Mouse (Mus musculus) cerebellum, adult 2 months (tissue): ENCODE data around the gene Gm5965.

ENCODE experiments used
- CTCF ChIP-seq: fragments of 200-500 bp; IDR thresholded peaks from 2 replicates; pipeline ENCODE4 v1.5.1; 2011; ENCODE audit warnings: low read depth, mild to moderate bottlenecking, control low read depth, low read length, moderate library complexity, borderline replicate concordance; ENCODE audit not compliant: insufficient read depth
- POLR2A ChIP-seq: fragments of 200-500 bp; IDR thresholded peaks from 2 replicates; pipeline ENCODE4 v1.6.1; 2011; ENCODE audit warnings: low read length, control low read depth, borderline replicate concordance; ENCODE audit not compliant: insufficient read depth

DNA sequence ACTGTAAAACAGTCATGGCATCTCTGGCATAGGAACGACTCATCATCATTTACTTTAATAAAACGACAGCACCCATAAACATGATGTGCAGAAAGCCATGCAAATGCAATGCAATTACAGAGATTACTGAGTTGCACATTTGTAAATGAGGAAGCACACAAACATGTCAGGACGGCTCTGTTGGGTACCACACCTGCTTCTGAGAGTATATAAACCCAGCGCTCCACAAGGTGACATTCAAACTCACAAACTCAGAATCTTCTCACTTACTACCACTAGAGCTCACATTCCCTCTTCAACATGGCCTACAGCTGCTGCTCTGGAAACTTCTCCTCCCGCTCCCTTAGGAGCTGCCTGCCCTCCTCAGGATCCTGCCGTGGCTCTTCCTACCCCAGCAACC lies at the start of gene Gm5965:
- TF ChIP-seq CTCF (no peak), POLR2A (no peak)
